Mouse (Mus musculus) heart, postnatal 36 days (tissue): Measurements from ENCODE around the gene Nptx1. TPM values are rescaled to one million over a fixed set of nuclear protein-coding genes. Genes with fewer than 3 reads are reported as not detected.

Experiments
- DNase-seq, 2 experiments: peaks; one replicate each; pipeline ENCODE4 v3.0.0; 2021 to 2022
- intact Hi-C: fragments of 180-260 bp; cut with DNase I; formaldehyde crosslinking; loops from one replicate; pipeline ENCODE4 v1.15.1; 2025
- total RNA-seq, 2 experiments: library from RNA; stranded (reverse); gene quantifications; 2 replicates each; pipeline ENCODE4 v1.2.3; 2021

Nptx1 gene
- total RNA-seq, 2 experiments from 2014 or later: 0.25 to 0.27 TPM

DNA sequence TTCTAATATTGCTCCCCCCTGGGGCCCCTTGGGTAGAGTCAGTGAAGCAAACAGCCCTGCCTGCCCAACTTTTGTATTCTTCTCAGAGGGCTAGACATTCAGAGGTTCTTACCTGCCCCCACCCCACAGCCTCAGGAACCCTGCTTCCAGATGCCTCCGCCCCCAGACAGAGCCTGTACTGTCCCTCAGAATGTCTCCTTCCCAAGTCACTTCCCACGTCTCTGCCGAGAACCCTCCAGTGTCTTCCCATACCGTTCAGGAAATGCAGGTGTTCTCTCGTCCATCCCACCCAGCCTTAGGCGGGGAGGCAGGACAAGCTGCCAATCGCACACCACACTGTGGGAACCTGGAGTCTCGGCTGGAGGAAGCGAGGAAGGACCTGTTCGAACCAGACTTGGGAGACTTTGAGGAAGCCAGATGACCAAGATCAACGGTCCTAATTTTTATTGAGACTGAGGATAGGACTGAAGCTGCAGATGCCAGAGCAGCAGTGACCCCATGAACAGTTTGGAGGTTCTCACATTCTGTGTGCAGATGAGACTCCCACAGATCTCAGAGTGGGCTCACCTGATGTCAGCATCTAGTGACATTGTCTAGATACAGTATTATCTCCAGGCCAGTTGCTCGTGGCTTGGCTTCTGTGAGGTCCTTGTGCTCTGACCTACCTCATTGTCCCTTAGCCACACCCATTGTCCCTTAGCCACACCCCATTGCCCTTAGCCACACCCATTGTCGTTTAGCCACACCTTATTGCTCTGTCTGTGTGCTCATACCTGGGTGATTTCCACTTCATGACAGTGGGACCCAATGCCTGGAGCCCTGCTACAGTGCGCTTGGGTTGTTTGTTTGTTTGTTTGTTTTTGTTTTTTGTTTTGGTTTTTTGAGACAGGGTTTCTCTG, 21.2 kb downstream of the Nptx1 start:
- intact Hi-C loops: no loop called here
- DNase-seq: no peak

DNA sequence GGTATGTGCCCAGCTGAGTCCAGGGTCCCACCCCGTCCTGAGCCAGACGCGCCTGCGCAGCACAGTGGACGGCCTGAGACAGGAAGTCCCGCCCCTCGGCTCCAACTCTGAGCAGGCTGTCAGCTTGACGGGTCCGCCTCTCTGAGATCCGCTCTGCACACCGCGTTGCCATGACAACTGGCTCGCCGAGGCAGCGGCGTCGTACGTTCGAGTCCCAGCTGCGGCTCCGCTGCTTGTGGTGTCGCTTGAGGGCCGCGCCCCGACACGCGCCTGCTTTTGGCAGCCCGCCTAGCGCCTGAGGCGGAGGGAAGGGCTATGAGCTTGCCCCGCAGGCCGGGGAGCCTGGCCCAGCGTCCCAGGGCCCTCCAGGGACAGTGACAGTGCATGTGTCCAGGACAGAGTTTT, 23.0 kb downstream of the Nptx1 start:
- intact Hi-C loops: no loop called here

DNA sequence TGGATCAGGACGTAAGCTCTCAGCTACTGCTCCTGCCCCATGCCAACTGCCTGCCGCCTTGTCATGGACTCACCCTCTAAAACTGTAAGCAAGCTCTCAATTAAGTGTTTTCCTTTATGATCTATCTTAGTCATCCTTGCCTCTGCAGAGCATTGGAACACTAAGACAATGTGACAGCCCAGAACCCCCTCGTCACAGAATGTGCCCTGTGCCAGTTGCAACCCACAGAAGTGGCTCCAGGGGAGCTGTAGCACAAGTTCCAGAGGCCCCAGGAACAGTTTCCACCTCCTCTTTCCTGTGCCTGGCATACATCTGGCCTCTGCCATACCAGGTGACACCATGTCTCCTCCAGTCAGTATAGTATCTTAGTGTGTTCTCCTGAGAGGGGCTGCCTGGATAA, 24.2 kb downstream of the Nptx1 start:
- no peak for DNase-seq
- intact Hi-C loops: no loop called here

More for the DNA sequence above, 23.0 kb downstream of the Nptx1 start:
- DNase-seq: peak; percentile 84

DNA sequence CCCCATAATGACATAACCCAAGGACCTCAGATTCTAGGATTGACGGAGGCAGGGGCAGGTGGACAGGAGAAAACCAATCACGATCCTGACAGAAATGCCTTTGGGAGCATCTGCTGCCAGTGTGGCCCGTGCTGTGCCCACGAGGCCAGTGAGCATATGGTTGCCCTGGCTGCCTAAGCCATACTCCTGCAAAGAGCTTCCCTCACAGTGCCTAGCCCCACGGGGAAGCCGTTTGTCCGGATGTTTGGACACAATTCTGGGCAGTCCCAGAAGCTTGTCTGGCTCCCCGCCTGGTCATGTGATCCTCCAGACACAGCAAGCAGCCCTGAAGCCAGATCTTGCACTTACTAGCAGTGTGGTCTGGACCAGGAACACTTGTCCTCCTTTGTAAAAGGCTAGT, 24.8 kb downstream of the Nptx1 start:
- intact Hi-C loops: no loop called here
- peak; percentile 17 to 25 for DNase-seq

DNA sequence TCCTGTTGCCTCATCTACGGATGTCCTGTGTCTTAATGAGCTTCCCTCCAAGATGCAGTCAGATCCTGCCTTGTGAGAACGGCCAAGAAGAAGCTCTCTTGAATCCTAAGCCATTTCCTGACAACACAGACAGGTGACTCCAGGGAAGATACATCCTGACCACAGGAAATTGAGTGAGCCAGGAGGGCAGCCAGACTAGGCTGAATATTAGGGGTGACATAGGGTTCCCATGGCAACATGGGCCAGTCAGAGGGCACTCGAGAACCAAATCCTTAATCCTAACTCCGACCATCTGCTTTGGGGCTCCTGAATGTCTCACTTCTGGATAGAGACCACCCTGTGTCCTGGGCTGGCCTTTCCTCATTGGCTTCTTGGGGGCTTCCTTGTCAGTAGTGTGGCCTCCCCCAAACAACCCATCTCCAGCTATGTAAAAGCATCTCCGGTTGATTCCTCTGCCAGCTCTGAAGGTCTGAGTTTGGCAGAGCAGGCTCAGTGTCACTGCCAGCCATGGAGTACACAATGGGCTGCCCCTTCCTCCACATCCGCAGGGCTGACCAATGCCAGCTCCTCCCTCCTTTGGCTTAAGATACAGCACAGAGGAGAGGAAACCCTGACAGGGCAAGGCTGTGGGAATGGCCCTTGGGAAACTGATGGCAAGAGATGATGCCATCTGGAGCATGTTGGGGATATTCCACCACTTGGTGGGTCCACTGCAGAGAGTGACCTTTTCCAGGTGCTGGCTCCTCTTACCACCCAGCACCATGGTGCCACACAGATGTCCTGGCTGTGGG, 25.4 kb downstream of the Nptx1 start:
- DNase-seq: no peak
- intact Hi-C loops: no loop called here

DNA sequence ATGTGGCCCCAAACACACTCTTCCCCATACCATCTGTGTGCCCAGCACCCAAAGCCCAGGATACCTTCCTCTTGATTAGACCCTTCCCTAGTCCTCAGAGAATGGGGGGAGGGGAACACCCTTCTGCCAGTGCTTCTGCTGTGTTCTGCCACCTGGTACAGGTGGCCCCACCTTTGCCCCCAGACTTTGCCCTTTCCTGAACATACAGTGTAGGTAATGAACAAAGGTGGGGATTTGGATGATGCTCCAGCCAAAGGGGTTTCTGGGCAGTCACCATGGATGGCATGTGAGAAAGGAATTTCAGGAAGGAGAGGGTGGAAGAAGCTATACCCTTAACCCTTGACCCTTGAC, 26.9 kb downstream of the Nptx1 start:
- DNase-seq: no peak
- intact Hi-C loops: no loop called here

DNA sequence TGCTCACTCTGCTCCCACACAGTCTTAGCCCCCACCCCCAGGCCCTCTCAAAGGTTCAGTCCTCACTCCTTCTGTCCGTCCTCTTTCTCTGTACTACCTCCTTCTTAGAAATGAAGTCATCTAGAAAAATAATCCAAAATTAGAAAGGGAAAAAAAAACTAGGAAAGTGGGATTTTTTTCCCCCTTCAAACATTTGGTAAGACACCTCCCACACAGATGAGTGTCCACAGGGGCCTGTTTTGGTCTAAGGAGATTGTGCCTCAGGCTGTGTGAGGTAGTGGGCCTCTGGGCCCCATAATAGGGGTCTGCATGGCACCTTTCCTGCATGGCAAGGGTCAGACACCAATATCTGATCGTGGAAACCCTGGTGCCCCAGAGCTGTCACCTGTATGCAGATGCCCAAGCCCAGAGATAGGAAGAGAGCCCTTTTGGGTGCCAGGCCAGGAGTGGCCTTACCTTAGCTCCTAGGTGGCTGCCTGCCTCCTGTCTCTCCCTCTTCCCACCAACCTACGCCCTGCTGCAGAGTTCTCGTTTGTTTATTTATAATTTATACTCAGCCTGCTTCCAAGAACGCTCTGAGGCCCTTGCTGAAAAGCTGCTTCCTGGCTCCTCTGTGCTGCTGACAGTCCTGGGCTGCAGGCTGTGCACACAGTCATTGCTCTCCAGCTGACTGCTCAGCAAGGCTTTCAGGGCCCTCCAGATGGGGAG, 27.4 kb downstream of the Nptx1 start:
- intact Hi-C loops: no loop called here
- no peak for DNase-seq

DNA sequence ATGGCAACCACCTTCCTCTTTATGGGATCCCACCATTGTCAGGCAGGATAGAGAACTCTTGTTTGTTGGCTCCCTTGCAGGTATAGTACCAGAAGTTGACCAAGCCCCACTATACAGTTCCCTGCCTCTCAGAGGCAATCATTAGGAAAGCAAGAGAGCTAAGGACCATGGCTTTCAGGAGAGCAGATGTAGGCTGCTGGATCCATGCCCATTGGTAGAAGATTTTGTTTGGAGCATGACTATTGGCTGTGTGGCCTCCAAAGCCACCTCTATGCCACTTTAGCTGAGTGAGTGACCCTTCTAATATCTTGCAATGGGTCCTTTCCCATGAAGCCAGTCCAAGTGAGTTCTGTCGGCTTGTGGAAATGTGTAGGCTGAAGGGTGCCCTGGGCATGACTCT, 28.2 kb downstream of the Nptx1 start:
- DNase-seq: no peak
- intact Hi-C loops: no loop called here

DNA sequence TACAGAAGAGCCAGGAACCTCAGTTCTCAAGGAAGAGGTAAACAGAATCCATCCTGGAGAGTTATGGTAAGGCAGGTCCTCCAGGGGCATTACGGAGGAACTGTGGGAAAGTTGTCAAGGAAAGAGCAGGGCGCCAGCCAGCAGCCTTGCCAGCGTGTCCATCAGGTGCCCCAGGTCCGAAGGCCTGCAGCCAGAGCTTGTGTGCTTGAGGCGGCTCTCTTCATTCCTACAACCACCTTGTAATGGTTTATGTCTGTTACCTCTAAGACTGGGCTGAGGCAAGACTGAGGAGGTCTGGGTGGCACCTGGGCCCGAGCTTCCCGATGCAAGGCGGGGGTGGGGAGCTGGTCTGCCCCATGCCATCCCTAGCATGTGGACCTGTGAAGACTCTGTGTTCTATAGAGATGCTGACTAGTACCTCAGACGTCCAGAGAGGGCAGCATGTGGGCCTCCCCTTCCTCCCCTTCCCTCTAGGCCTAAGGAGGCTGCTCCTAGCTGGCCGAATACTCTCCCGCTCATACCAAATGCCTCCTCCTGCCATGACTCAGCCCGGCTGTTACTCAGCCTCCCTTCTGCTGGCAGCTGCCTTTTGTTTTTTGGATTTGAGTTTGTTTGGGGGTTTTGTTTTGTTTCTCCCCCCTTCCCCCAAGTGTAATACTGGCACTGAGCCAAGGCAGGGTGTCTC, 30.7 kb downstream of the Nptx1 start:
- DNase-seq: no peak
- intact Hi-C loops: no loop called here

DNA sequence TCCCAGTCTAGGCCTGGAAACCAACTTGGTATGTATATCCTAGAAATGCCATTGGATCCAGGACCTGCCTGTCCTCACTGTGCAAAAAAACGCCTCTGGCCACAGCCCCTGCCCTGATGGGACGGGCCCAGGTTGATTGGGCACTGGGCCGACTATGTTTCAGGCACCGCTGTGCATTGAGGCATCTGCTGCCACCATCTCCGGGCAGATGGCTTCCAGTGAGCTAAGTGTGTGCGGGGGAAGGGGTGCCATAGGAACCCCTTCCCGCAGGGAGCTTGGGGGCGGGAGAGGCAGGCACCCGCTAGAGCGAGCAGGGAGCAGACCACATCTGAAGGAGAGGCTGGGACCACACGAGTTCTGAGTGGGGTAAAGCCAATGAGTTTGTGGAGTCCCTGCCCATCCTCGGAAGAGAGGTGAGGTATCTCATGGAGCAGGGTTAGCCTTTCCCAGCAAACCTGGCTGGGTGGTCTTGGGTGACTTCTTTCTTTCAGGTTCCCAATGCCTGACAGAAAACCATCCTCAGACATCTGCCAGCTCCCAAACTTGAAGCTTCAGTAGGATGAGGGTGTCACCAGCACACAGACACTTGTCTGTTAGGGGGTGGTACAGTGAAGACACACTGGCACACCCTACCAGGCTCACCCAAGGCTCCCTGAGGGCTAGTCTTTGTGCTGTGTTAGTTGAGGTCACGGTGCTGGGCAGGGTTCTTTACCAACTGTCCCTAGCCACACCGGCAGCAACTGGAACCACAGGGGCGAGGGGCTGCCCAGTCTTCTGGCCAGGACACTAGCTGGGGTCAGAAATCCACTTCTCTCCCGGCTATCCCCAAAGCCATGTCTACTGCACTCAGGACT, 31.5 kb downstream of the Nptx1 start:
- no peak for DNase-seq
- intact Hi-C loops: no loop called here

DNA sequence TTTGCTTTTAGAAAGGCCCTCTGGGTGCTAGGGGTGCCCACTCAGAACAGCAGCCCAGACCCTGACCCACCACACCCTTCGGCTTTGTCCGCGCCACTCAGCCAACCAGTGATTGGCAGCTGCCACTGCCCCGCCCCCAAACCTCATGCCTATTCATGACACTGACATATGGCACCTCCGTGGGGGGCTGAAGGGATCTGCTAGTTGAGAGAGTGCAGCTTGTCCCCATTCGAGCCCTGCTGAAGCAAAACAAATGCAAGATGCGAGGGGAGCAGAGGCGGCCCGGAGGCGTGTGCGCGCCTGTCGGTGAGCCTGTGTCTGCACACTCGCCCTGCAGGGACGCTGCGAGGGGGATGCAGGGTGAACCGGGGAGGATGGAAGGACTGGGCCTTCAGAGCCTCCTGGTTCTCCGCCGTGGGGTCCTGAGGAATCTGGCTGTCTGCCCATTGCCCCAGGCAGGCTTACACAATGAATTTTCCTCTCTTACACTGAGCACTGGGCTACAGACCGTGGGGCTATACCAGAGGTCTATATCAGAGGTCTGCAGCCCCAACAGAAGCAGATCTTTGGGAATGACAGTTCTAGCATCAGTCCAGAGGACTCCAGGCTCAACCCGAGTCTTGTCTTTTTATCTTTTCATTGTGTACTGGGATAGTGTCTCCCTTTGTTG, 32.5 kb downstream of the Nptx1 start:
- intact Hi-C loops: loop anchor here (5.0 kb wide), 1 partner anchor 252 kb away; no protein-coding TSS in a partner anchor
- DNase-seq: no peak

DNA sequence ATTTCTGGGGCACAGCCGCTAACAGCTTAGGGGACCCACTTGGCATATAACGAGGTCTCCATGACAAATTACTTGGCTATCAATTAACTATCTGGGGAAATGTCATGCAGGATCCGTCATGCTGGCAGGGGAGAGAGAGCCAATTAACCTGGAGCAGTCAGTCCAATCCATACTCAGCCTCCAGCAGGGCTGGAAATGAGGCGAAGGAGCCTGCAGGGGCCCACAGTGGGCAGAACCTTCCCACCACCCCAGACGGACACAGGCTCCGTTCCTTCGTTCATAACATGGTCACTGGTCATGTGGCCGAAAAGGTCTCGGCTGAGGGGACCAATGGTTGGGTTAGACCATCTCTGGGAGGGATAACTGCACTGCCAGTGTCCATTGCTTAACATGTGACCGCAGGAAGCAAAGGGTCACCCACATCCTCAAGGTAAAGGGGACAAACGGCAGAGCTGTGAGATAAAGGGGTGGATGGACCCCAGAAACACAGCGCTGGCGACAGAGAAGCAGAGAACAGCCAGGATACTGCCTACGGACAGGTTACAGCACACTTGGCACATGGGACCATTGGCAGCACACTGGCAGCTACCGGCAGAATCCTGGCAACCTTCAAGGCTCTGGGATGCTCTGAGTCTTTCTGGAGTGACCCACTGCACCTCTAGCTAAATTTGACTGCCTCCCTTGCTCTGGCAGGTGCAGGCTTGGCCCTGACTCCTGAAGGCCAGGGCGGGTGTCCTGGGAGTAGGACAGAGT, 33.3 kb downstream of the Nptx1 start:
- intact Hi-C loops: loop anchor here (5.0 kb wide), 1 partner anchor 253 kb away; no protein-coding TSS in a partner anchor
- DNase-seq: no peak

DNA sequence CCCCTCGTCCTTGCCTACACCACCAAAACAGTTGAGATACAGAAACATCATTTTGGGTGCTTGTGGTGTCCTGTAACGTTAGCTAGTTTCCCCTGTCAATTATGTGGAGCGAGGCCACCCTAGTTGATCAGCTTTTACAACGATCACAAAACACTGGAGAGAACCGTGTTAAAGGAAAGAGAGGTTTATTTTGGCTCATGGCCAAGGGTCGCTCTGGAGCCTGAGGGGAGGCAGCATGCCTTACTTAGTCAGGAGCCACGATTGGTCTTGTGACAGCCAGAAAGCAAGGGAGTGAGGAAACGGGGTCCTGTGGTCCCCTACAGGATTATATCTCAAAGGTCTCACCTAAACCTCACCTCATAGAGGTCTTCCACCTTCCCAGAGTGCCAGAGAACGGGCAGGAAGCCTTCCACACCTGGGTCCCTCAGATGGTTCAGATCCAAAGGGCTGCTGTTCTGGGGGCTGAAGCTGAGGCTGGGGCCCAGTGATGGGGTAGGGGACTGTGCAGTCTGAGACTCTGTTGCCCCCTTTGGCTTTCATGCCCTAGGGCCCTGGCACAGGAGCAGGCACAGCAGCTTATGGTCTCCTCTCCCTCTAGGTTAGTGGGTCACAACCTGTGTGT, 34.4 kb downstream of the Nptx1 start:
- no peak for DNase-seq
- intact Hi-C loops: loop anchor here (5.0 kb wide), 1 partner anchor 254 kb away; no protein-coding TSS in a partner anchor

DNA sequence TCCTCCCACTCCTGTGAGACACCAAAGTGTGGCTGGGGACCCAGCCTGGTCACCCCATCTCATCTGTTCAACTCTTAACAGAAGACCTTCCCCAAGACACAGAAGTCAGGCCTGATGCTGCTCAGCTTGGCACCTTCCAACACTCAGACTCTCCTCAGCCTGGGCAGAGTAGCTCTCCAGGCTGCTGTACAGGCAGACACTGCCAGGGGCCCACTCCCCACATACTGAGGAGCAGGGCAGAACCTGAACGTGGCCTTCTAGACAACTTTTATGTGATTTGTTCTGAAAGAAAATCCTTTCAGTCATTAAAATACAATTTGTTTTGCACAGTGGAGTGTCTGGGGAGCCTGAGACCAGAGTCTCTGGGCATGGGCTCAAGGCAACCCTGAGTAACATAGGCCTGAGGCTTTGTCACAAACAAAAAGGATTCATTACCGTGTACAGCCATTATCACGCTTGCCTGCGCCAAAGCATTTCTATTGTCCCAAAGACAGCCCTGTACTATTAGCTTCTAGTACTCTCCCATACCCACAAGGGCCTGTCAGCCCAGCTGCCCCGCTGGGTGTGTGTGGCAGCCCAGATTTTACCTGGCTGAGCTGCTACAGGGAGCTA, 38.3 kb downstream of the Nptx1 start:
- intact Hi-C loops: no loop called here
- DNase-seq: no peak

DNA sequence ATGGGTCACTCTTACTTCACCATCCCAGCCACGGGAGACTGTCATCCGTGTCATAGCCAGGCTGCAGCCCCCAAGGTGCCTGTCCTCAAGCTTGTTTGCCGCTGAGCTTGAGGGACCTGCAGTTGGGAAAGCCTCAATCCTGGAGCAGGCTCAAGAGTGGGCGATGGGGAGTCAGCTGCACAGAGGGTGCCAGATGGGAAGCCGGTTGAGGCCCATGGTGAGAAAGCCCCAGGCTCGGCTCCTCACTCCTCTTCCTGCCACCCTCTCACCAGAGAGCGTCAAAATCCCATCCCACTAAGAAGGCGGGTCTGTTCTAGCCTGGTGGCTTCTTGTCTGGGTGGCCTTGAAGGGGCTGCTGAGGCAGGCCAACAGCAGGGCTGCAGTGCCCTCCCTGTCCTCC, 39.8 kb downstream of the Nptx1 start:
- intact Hi-C loops: no loop called here

DNA sequence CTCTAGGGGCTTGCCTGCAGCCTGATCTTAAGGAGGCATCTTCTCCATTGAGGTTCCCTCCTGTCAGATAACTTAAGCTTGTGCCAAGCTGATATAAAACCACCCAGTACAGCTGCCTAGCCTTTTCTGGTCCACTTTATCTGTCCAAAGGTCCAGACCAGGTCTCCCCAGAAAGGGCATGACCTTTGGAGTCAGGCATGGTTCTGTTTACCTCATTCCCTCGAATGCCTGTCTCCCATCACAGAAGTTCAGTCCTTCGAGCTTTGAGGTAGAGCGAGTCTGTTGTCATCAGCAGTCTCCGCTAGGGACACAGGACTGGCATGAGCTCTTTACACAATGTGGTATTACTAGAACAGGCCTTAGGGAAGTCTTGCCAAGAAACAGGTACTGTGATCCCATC, 41.2 kb downstream of the Nptx1 start:
- no peak for DNase-seq
- intact Hi-C loops: no loop called here

More for the DNA sequence above, 39.8 kb downstream of the Nptx1 start:
- DNase-seq: no peak

DNA sequence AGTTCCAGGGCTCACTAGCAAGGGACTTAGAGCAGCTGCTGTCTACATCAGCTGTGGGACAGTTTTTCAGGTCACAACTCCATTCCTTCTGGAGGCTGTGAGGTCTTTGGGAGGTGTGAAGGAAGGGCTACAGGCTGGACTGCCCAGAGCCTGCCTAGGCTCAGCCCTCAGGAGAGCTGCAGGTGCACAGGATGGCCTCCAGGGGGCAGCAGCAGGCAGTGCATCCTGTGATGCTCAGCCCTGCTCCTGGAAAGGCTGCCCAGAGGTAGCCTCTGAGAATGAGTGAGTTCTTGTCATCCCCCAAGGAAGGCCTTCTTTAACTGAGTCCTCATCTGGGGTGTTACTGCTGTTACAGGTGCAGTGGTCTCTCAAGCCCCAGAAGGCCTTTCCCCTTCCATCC, 43.9 kb downstream of the Nptx1 start:
- DNase-seq: peak; percentile 74 to 80

More for the DNA sequence above, 43.9 kb downstream of the Nptx1 start:
- intact Hi-C loops: loop anchor here (1.0 to 5.0 kb wide), 5 partner anchors 115 to 489 kb away; no protein-coding TSS in a partner anchor
